Mouse (Mus musculus) megakaryocyte, adult 5-6 weeks (primary cell): ENCODE results near the gene Hba-a2. TPM values are rescaled to one million over a fixed set of nuclear protein-coding genes. Genes with fewer than 3 reads are reported as not detected.

Source experiments
- ATAC-seq: 2 replicates; pipeline ENCODE4 v1.8.0; 2016; ENCODE audit warnings: mild to moderate bottlenecking, inconsistent platforms; ENCODE audit not compliant: poor library complexity, severe bottlenecking
- total RNA-seq, 2 experiments: library from RNA; stranded (forward) in 1 of 2; stranded (reverse) in 1 of 2; fragments of 153-499, 151-499 nt in 1 of 2; fragments of 221-1000, 200-1000 nt in 1 of 2; gene quantifications; 2 replicates each; pipeline versions ENCODE4 v1.2.3 to v1.2.4; 2015 to 2017

Hba-a2 gene
- total RNA-seq, 2 experiments from 2014 or later: 72.7 to 99.3 TPM

- ATAC-seq: no peak
Observed at GRCm38 (mm10) chr11:32309928-32310327, 13.6 kb downstream of the Hba-a2 start.

GRCm38 (mm10) chr11:32316009-32316408 lies 19.7 kb downstream of the Hba-a2 start:
- no peak for ATAC-seq

DNA sequence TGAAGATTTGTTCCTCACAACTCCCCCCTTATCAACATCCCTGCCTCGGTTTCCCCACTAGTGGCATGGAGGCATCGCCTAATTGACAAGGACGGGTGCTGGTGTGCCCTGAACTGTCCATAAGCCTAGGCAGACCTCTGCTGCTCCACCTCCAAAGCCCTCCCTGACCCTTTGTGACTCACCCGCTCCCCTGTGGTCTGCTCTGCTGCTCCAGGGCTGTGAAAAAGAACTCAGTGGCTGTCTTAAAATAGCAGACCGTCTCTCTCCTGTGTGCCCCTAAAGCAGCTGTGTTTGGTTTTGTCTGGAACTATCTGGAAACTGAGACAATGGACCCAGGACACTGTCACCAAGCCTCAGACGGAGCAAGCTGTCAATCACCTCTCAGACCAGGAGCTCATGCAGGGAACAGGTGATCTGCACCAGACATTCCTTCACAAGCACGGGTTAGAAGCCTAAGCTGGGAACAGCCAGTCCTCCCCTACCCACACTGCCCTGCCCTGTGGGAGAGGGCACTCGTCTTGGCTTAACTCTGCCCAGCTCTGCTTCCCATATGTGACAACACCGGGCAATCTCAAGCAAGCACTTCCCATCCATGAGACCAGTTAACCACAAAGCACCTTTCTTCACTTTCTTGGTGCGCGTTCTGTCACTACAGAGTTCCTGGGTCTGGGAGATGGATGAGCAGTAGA lies 24.4 kb downstream of the Hba-a2 start:
- ATAC-seq: 0 out of 2 replicates have a peak, but pooled peaks have one; percentile 6

- ATAC-seq: peak; percentile 73
Observed at GRCm38 (mm10) chr11:32321196-32321565, 24.9 kb downstream of the Hba-a2 start.

DNA sequence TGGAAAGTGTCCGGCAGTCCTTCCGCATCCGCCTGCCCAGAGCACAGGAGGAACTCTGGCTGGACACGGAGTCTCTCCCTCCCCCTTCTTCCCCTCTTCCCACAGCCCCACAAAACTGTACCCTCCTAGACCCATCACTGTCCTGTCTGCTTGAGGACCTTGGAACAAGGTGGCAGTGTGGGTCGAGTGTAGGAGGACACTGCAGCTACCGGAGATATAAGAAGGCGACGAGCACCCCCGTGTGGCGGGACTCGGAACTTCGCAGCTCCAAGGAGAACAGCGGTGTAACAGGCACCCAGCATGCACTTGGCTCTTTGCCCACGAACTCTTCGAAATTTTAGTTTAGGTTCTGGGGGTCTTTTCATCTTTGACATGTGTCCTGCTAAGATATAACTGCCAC lies 28.3 kb downstream of the Hba-a2 start:
- peak; percentile 96 for ATAC-seq

DNA sequence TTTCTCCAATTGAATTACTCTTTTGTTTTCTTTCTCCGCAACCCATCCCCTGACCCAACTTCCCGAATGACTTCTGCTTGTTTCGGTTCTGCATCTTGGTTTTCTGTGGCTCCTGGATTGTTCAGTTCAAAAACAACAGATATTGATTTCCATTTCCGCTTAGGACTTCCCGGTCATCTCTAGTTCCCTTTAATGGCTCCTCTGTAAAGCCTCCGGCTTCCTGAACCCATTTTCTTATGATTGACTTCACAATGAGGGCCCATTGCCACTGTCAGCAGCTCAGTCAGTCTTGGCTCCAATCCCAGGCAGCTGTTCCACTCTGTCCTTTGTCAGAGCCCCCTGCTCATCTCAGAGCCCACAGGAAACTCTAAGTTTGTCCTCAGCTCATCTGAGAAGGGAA lies 34.8 kb downstream of the Hba-a2 start:
- ATAC-seq: peak; percentile 88

DNA sequence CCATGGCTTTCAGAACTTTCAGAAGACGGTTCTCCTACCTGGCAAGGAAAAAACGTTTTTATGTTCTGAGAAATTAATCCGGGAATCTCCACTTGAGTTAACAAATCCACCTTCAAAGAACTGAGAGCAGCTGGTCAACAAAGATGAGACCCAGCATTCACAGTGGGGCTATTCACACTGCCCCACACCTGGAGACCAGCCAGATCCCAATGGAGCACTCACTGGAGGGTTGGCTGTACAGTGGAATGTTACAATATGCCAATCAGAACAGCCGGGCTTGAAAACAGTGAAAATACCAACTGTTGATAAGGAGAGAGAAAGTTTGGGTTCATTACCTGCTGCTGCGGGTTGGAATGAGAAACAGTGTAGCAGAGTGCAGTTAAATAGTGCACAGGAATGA lies 35.6 kb downstream of the Hba-a2 start:
- ATAC-seq: no peak

DNA sequence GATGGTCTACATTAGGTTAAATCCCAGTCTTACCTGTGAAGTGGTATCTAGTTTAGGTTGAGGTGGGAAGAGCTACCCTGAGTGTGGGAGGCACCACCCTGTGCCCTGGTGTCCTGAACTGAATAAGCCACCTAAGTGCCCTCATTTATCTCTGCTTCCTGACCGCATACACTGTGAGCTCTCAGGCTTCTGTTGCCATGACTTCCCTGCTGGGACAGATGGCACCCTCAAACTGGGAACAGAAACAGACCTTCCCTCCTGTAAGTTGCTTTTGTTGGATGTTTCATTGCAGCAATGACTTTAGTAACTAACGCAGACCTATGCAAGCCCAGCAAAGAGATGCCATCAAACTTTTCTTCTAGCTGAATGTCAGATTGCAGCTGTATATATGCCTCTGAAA lies 36.9 kb downstream of the Hba-a2 start:
- peak; percentile 67 for ATAC-seq

- no peak for ATAC-seq
Observed at GRCm38 (mm10) chr11:32336435-32336907, 40.2 kb downstream of the Hba-a2 start.

- ATAC-seq: no peak
Observed at GRCm38 (mm10) chr11:32339131-32339531, 42.8 kb downstream of the Hba-a2 start.

DNA sequence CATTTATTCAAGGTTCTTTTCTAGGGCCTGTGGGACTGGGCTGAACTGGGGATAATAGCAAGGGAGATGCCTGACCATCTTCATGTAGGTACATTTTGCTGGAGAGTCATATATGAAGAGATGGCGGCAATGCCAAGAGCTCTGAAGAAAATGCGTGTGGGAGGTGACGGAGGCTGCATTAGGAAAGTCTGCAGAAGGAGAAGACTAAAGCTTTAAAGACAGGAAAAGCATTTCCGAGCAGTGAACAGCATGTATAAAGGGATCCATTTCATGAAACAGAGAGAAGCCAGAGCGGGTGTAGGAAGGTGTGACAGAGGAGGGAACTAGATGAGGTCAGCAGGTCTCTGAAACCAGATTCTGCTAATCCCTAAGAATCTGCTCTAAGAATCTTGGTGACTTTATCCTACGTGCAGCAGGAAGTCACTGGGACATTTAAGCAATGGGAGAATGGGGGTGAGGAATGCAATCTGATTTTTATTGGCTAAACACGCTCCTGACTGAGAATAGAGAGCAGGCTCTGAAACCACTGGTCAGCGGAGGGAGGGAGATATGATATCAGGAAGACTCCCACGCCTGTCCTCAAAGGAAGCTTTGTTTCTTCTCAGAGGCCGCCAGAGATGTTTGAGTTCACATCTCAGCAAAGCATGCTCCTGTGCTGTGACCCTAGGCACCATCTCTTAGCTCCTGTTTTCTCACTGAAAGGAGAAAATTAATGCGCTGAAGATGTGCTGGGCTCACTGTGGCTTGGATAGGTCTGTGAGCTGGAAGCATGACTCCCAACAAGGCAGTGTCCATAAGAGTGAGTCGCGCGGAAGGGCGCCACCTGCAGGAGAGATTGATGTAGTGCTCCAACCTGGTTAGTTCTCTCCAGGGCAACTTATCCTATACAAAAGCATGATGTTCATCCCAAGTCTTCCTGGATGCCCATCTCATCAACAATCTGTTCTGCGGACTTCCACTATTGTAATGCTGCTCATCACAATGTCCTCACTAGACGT lies 44.5 kb downstream of the Hba-a2 start:
- peak; percentile 64 for ATAC-seq

DNA sequence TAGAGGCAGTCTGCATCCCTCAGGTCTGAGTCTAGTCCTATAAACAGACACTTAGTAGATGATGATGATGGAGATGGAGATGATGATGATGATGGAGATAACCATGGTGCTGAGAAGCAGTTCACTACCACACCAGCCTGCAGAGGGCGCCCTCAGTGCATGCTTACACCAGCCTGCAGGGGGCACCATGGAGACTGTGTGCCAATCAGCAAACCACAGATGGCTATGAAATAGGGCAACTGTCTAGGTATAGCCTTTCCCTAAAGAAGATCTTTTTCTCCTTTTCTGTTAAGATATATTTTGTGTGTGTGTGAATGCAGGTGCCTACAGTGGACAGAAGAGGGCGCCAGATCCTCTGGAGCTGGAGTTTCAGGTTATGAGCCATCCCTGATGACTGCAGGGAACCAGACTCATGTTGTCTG lies 46.5 kb downstream of the Hba-a2 start:
- peak; percentile 67 for ATAC-seq

GRCm38 (mm10) chr11:32343350-32343749 lies 47.1 kb downstream of the Hba-a2 start:
- no peak for ATAC-seq

DNA sequence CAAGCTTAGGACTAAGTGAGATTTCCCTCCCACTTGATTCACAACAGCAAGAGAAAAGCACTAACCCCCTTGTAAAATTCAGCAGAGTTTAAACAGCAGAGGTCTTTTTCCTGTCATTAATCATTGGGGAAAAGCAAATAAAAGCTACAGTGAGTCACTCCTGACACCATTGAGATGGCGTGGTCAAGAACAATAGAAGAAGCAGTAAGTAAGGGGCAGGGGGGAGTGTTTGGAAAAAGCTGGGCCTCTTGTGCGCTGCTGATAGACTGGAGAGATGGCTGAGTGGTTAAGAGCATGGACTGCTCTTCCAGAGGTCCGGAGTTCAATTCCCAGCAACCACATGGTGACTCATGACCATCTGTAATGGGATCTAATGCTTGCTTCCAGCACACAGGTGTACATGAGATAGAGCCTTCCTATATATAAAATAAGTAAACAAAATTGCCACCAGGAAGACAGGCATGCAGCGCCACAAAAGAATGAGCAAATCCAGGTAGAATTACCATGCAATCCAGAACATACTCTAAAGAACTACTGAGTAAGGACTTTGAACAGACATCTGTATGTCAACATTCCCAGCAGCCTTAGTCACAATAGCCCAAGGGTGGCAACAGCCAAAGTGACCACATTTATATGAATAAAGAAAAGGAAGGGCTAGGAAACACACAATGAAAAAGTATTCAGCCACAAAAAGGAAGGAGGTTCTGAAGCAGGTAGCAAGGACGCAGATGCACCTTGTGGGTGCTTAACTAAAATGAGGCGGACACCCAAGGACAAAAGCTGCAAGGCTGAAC lies 49.4 kb downstream of the Hba-a2 start:
- ATAC-seq: no peak

Other genes starting within 250 kb of the Hba-a2 start
- gene Il9r, start 96.2 kb upstream of the Hba-a2 start, total RNA-seq (2015): not detected in 2 replicates
- not detected in 2 replicates for gene Il9r, start 96.2 kb upstream of the Hba-a2 start, total RNA-seq (2017)
- 38.9 and 42.8 TPM in 2 replicates for gene Snrnp25, start 91.1 kb upstream of the Hba-a2 start, total RNA-seq (2015)
- gene Snrnp25, start 91.1 kb upstream of the Hba-a2 start, total RNA-seq (2017): 32.5 and 47.7 TPM in 2 replicates
- not detected in 2 replicates for gene Rhbdf1, start 74.2 kb upstream of the Hba-a2 start, total RNA-seq (2015)
- gene Rhbdf1, start 74.2 kb upstream of the Hba-a2 start, total RNA-seq (2017): not detected in 2 replicates
- gene Mpg, start 70.0 kb upstream of the Hba-a2 start, total RNA-seq (2015): 9.8 and 12.1 TPM in 2 replicates
- 6.8 and 9.9 TPM in 2 replicates for gene Mpg, start 70.0 kb upstream of the Hba-a2 start, total RNA-seq (2017)
- gene Nprl3, start 28.8 kb upstream of the Hba-a2 start, total RNA-seq (2015): 6.6 and 10.7 TPM in 2 replicates
- gene Nprl3, start 28.8 kb upstream of the Hba-a2 start, total RNA-seq (2017): 9.5 and 11.9 TPM in 2 replicates
- not detected in 2 replicates for gene Hba-x, start 20.1 kb upstream of the Hba-a2 start, total RNA-seq (2015)
- not detected in 2 replicates for gene Hba-x, start 20.1 kb upstream of the Hba-a2 start, total RNA-seq (2017)
- 53.9 and 134 TPM in 2 replicates for gene Hba-a1, start 13.0 kb upstream of the Hba-a2 start, total RNA-seq (2015)
- gene Hba-a1, start 13.0 kb upstream of the Hba-a2 start, total RNA-seq (2017): 18.7 and 44.2 TPM in 2 replicates
- 1.1 TPM in 1 of 2 replicates, not detected in the other for gene Hbq1b, start 9.5 kb upstream of the Hba-a2 start, total RNA-seq (2015)
- gene Hbq1b, start 9.5 kb upstream of the Hba-a2 start, total RNA-seq (2017): not detected in 2 replicates
- not detected in 2 replicates for gene Hbq1a, start 3.6 kb downstream of the Hba-a2 start, total RNA-seq (2015)
- gene Hbq1a, start 3.6 kb downstream of the Hba-a2 start, total RNA-seq (2017): not detected in 2 replicates
- 5.3 and 7.0 TPM in 2 replicates for gene Sh3pxd2b, start 51.3 kb downstream of the Hba-a2 start, total RNA-seq (2015)
- gene Sh3pxd2b, start 51.3 kb downstream of the Hba-a2 start, total RNA-seq (2017): 2.4 and 2.9 TPM in 2 replicates
- 2.3 and 3.4 TPM in 2 replicates for gene Ubtd2, start 158.9 kb downstream of the Hba-a2 start, total RNA-seq (2015)
- 0.24 and 1.8 TPM in 2 replicates for gene Ubtd2, start 158.9 kb downstream of the Hba-a2 start, total RNA-seq (2017)
- 0.20 and 2.2 TPM in 2 replicates for gene Efcab9, start 235.6 kb downstream of the Hba-a2 start, total RNA-seq (2015)
- 1.6 and 2.0 TPM in 2 replicates for gene Efcab9, start 235.6 kb downstream of the Hba-a2 start, total RNA-seq (2017)
- gene Stk10, start 236.8 kb downstream of the Hba-a2 start, total RNA-seq (2015): 88.8 and 98.5 TPM in 2 replicates
- gene Stk10, start 236.8 kb downstream of the Hba-a2 start, total RNA-seq (2017): 115 and 125 TPM in 2 replicates